Mouse (Mus musculus): ENCODE data around the gene Rsad1. TPM values are rescaled to one million over a fixed set of nuclear protein-coding genes. Genes with fewer than 3 reads are reported as not detected.

Rsad1 gene
- polyA plus RNA-seq, 1 experiment from 2014 or later: 2.5 TPM

GRCm38 (mm10) chr11:94533171-94533570 lies 15.9 kb downstream of the Rsad1 start:
- no peaks in the 10 kb centered on the region for H3K79me2 ChIP-seq (ENCODE audit: inconsistent target)
- H3K27ac ChIP-seq: no peak overlapping the region
- H3K4me3 ChIP-seq (ENCODE audit: inconsistent target): no peak overlapping the region
- H3K36me3 ChIP-seq (ENCODE audit: inconsistent target): no peaks in the 10 kb centered on the region
- WGBS (ENCODE audit: missing documents): 86% methylated on average over 8 of the region's 8 CpGs

GRCm38 (mm10) chr11:94528879-94529278 lies 20.2 kb downstream of the Rsad1 start:
- Histone ChIP-seq H3K79me2 (ENCODE audit: inconsistent target) (no peaks in the 10 kb centered on the region), H3K4me3 (ENCODE audit: inconsistent target) (no peak overlapping the region), H3K27ac (no peak overlapping the region), H3K36me3 (ENCODE audit: inconsistent target) (no peaks in the 10 kb centered on the region)
- WGBS (ENCODE audit: missing documents): 58% methylated on average over 3 of the region's 3 CpGs

DNA sequence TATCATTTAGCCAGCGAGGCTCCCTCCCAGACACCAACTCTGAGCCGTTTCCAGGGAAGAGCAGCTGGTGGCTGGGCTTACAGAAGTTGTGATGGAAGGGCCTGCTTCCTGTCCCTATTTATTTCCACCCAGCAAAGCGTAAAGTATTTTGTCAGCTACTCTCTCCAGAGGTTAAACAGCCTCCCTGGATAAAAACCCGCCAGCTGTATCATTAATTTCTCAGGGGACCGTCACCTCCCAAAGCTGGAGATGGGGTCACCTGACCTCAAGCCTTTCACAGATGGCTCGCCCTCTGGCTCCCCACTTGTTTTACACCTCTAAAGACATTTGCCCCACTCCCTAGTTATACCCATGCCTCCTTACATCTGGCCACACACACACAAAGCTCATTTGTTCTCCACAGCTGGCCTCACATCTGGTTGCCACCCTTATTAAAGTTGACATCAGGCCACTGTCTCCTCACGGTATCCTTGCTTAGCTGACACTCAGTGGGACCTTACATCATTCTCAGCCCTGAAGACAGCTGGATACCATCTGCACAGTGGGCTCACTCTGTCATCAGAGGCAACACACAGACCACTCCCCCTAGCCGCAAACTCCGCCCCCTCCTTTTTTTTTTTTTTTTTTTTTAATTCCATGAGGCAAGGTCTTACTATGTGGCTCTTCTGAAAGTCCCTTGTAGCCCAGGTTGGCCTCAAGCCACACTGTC lies 22.7 kb downstream of the Rsad1 start:
- H3K27ac ChIP-seq: no peak overlapping the region
- no peak overlapping the region for H3K4me3 ChIP-seq (ENCODE audit: inconsistent target)
- no peaks in the 10 kb centered on the region for H3K79me2 ChIP-seq (ENCODE audit: inconsistent target)
- 80% methylated on average over 8 of the region's 9 CpGs for WGBS (ENCODE audit: missing documents)
- no peaks in the 10 kb centered on the region for H3K36me3 ChIP-seq (ENCODE audit: inconsistent target)

GRCm38 (mm10) chr11:94521219-94521843 lies 27.7 kb downstream of the Rsad1 start, which contains the start of gene Mycbpap:
Mycbpap (minus strand) TSS chr11:94521742.
- H3K4me3 ChIP-seq (ENCODE audit: inconsistent target): peak within 1 kb of the TSS; percentile 17; the same call in 1 of the 2 replicates
- no peak within 1 kb of the TSS for H3K27ac ChIP-seq
- H3K79me2 ChIP-seq (ENCODE audit: inconsistent target): no peaks in the 10 kb centered on the region
- WGBS (ENCODE audit: missing documents): 4% methylated on average over 41 of the region's 42 CpGs
- H3K36me3 ChIP-seq (ENCODE audit: inconsistent target): no peaks in the 10 kb centered on the region

DNA sequence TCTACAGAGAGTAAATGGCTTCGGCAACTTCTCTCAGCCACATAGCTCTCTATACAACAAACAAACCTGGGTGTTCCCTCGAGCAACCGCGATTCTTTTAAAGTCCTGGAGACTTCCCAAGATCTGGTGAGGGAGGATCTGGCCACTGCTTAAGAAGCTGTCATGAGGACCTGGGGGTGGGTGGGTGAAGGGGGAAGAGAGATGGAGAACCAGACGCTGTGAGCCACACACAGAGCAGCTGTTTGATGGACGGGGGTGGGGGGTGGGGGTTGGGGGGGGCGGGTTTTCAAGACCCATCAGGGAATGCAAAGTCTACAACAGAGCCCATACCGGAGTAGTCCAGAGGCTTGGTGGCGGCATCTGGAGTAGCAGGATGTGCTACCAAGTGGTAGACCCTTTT lies 35.6 kb downstream of the Rsad1 start:
- H3K36me3 ChIP-seq (ENCODE audit: inconsistent target): no peaks in the 10 kb centered on the region
- H3K27ac ChIP-seq: no peak overlapping the region
- H3K79me2 ChIP-seq (ENCODE audit: inconsistent target): no peaks in the 10 kb centered on the region
- WGBS (ENCODE audit: missing documents): 56% methylated on average over 7 of the region's 9 CpGs
- no peak overlapping the region for H3K4me3 ChIP-seq (ENCODE audit: inconsistent target)

- Histone ChIP-seq H3K79me2 (ENCODE audit: inconsistent target) (no peaks in the 10 kb centered on the region), H3K27ac (no peak overlapping the region), H3K4me3 (ENCODE audit: inconsistent target) (no peak overlapping the region), H3K36me3 (ENCODE audit: inconsistent target) (no peaks in the 10 kb centered on the region)
- WGBS (ENCODE audit: missing documents): 90% methylated on average over 10 of the region's 10 CpGs
Observed at GRCm38 (mm10) chr11:94508976-94509375, 40.1 kb downstream of the Rsad1 start.

- no peak overlapping the region for H3K4me3 ChIP-seq (ENCODE audit: inconsistent target)
- H3K79me2 ChIP-seq (ENCODE audit: inconsistent target): no peaks in the 10 kb centered on the region
- 77% methylated on average over 8 of the region's 8 CpGs for WGBS (ENCODE audit: missing documents)
- no peaks in the 10 kb centered on the region for H3K36me3 ChIP-seq (ENCODE audit: inconsistent target)
- no peak overlapping the region for H3K27ac ChIP-seq
Observed at GRCm38 (mm10) chr11:94501482-94501881, 47.6 kb downstream of the Rsad1 start.

GRCm38 (mm10) chr11:94500362-94500761 lies 48.7 kb downstream of the Rsad1 start:
- H3K27ac ChIP-seq: no peak overlapping the region
- WGBS (ENCODE audit: missing documents): 72% methylated on average over 7 of the region's 8 CpGs
- H3K36me3 ChIP-seq (ENCODE audit: inconsistent target): no peaks in the 10 kb centered on the region
- no peaks in the 10 kb centered on the region for H3K79me2 ChIP-seq (ENCODE audit: inconsistent target)
- H3K4me3 ChIP-seq (ENCODE audit: inconsistent target): no peak overlapping the region

- H3K4me3 ChIP-seq (ENCODE audit: inconsistent target): no peak within 1 kb of the TSS
- WGBS (ENCODE audit: missing documents): 3% methylated on average over 22 of the region's 26 CpGs
- no peaks in the 10 kb centered on the region for H3K79me2 ChIP-seq (ENCODE audit: inconsistent target)
- no peak within 1 kb of the TSS for H3K27ac ChIP-seq
- H3K36me3 ChIP-seq (ENCODE audit: inconsistent target): no peaks in the 10 kb centered on the region
Observed at GRCm38 (mm10) chr11:94499661-94500152, 49.3 kb downstream of the Rsad1 start, which contains the start of gene Epn3. Epn3 (minus strand) TSS chr11:94499974.

GRCm38 (mm10) chr11:94499035-94499434 lies 50.0 kb downstream of the Rsad1 start:
- H3K27ac ChIP-seq: no peak overlapping the region
- no peaks in the 10 kb centered on the region for H3K79me2 ChIP-seq (ENCODE audit: inconsistent target)
- no peak overlapping the region for H3K4me3 ChIP-seq (ENCODE audit: inconsistent target)
- WGBS (ENCODE audit: missing documents): 0% methylated on average over 2 of the region's 2 CpGs
- no peaks in the 10 kb centered on the region for H3K36me3 ChIP-seq (ENCODE audit: inconsistent target)

GRCm38 (mm10) chr11:94498093-94498996 lies 50.7 kb downstream of the Rsad1 start:
- WGBS (ENCODE audit: missing documents): 34% methylated on average over 18 of the region's 19 CpGs
- Histone ChIP-seq H3K79me2 (ENCODE audit: inconsistent target) (no peaks in the 10 kb centered on the region), H3K36me3 (ENCODE audit: inconsistent target) (no peaks in the 10 kb centered on the region), H3K27ac (no peak overlapping the region), H3K4me3 (ENCODE audit: inconsistent target) (no peak overlapping the region)

- Histone ChIP-seq H3K79me2 (ENCODE audit: inconsistent target) (no peaks in the 10 kb centered on the region), H3K27ac (no peak overlapping the region), H3K36me3 (ENCODE audit: inconsistent target) (no peaks in the 10 kb centered on the region), H3K4me3 (ENCODE audit: inconsistent target) (no peak overlapping the region)
- WGBS (ENCODE audit: missing documents): 94% methylated on average over 3 of the region's 3 CpGs
Observed at GRCm38 (mm10) chr11:94495415-94495814, 53.6 kb downstream of the Rsad1 start.

DNA sequence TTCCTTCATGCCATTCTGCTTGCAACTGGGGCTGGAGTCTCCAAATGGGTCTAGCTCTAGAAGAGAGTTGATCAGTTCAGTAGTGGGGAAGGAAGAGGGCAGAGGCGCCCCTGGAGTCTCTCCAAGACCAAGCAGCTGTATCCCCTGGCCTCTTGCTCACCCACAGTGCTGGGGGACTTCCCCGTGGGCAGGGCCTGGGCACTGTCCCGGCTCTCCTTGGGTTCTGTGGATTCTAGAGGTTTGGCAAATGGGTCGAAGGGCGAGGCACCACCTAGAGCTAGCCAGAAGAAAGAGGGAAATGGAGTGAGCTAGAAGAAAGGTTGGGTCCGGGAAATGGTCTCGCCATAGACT lies 57.3 kb downstream of the Rsad1 start:
- no peak overlapping the region for H3K4me3 ChIP-seq (ENCODE audit: inconsistent target)
- 21% methylated on average over 7 of the region's 7 CpGs for WGBS (ENCODE audit: missing documents)

DNA sequence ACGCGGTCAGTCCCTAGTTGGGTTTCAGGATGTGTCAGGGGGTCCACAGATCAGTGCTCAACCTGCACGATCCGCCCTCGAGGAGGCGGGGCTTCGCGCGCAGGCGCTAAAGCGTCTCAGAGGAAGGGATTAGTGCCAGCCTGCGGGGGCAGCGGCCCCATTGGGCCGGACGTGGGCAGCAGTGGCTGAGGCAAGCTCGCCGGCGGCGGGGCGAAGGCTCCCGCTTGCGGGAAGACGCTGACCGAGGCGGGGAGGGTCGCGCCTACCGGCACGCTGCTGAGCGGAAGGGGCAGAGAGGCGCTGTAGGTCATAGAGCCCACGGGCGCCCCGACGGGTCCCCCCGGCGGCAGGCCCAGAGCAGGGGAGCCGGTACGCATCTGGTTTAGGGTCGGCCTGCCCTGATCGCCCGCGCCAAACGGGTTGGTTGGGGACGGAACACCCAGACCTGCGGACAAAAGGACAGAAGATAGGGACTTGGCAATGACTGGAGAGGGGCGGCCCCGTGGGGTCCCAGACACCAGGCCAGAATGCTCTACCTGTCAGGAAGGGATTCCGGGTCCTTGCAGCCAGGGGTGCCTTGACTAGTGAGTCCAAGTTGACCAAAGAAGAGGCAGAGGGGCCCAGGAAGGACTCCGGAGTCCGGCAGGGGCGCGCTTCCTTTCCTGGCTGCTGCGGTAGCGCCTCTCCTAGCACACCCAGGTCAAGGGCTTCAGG lies 57.9 kb downstream of the Rsad1 start:
- Histone ChIP-seq H3K36me3 (ENCODE audit: inconsistent target) (no peaks in the 10 kb centered on the region), H3K4me3 (ENCODE audit: inconsistent target) (no peak overlapping the region), H3K27ac (no peak overlapping the region), H3K79me2 (ENCODE audit: inconsistent target) (no peaks in the 10 kb centered on the region)
- WGBS (ENCODE audit: missing documents): 2% methylated on average over 55 of the region's 55 CpGs

More for the DNA sequence above, 57.3 kb downstream of the Rsad1 start:
- Histone ChIP-seq H3K36me3 (ENCODE audit: inconsistent target) (no peaks in the 10 kb centered on the region), H3K79me2 (ENCODE audit: inconsistent target) (no peaks in the 10 kb centered on the region), H3K27ac (no peak overlapping the region)
